Mouse (Mus musculus): ENCODE data around the gene Alkbh2. TPM values are rescaled to one million over a fixed set of nuclear protein-coding genes. Genes with fewer than 3 reads are reported as not detected.

Alkbh2 gene
- polyA plus RNA-seq, 1 experiment from 2014 or later = 10.7 TPM

DNA sequence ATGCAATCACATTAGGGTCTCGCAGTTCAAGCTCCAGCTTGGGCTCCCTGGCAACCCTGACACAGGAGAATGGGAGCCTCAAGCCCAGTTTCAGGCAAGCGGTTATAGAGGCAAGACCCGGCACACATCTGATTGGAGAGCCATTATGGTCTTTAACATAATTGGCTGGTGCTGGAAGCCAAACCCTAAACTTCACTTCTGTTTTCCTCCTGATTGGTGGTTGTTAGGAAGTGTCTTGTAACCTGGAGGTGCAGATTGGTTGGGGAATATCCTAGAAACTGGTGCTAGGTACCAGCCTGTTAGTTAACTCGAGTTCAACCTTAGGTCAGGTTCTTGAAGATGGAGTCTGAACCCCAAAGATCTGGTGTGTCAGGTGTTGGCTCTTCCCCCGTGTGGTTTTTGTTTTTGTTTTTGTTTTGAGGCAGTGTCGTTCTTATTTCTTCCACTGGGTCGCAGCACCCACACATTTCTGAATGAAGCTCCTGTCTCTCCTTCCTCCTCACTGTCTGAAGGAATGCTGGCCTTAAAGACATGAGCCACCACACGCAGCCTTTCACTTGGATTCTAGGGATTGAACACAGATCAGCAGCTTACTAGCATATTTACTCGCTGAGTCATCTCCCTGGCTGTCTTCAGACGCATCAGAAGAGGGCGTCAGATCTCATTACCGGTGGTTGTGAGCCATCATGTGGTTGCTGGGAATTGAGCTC is 34.2 kb upstream of the Alkbh2 start:
- Histone ChIP-seq H3K9ac (no peak overlapping the region), H3K27ac (replicated peaks) (no peak overlapping the region), H3K27me3 (no peaks in the 10 kb centered on the region), H3K4me2 (replicated peaks) (no peak overlapping the region), H3K9me3 (replicated peaks) (no peaks in the 10 kb centered on the region), H3K4me1 (0 out of 2 replicates have a peak, but pooled peaks cover 4% of the 10 kb centered on the region), H3K4me3 (replicated peaks) (no peak overlapping the region), H3K36me3 (no peaks in the 10 kb centered on the region)
- no peak for ATAC-seq (ENCODE audit: insufficient number of reproducible peaks, low FRiP score, low TSS enrichment, low read depth)
- WGBS = 43% methylated on average over 12 of the region's 12 CpGs

DNA sequence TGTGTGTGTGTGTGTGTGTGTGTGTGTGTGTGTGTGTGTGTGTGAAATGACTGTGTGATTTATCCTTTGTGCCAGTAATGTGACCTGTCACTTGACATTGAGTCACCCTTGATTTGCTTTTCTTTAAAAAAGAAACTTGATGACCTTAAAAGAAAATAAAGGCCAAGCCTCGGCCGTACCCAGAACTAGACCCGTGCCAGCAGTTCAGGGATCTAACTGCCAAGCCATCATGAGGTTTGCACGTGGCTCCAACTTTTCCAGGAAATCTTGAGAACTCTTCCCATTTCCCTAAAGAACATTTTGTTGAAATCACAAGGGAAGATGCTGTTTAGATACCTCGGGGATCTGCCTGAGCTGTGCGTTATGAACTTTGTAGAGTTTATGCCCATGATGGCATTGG is 33.4 kb upstream of the Alkbh2 start:
- Histone ChIP-seq H3K4me2 (replicated peaks) (no peak overlapping the region), H3K36me3 (no peaks in the 10 kb centered on the region), H3K4me3 (replicated peaks) (no peak overlapping the region), H3K27ac (replicated peaks) (no peak overlapping the region), H3K27me3 (no peaks in the 10 kb centered on the region), H3K9ac (no peak overlapping the region), H3K9me3 (replicated peaks) (no peaks in the 10 kb centered on the region), H3K4me1 (0 out of 2 replicates have a peak, but pooled peaks cover 4% of the 10 kb centered on the region)
- WGBS = 82% methylated on average over 6 of the region's 6 CpGs
- ATAC-seq (ENCODE audit: insufficient number of reproducible peaks, low FRiP score, low TSS enrichment, low read depth) = no peak

DNA sequence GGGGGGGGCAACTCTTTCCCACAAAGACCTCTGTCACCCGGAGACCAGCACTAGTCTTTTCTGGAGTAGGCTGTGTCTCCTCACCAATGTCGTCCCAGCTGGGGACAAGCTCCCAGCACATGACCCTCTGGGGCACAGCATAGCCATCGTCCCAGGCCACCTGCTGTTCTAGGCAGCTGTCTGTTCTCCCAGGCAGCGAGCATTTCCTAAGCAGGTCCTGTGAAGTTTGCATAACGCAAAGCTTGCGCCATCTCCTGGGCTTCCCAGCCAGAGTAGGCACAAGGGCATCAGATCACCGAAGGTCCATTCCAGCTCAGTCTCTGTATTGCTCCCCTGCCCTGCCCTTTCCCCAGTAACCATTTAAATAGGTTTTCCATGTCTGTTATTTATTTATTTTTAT is 29.2 kb upstream of the Alkbh2 start:
- Histone ChIP-seq H3K27ac (replicated peaks) (no peak overlapping the region), H3K4me3 (replicated peaks) (no peak overlapping the region), H3K4me1 (no peaks in the 10 kb centered on the region), H3K27me3 (no peaks in the 10 kb centered on the region), H3K9me3 (replicated peaks) (no peaks in the 10 kb centered on the region), H3K9ac (no peak overlapping the region), H3K36me3 (no peaks in the 10 kb centered on the region), H3K4me2 (replicated peaks) (no peak overlapping the region)
- ATAC-seq (ENCODE audit: insufficient number of reproducible peaks, low FRiP score, low TSS enrichment, low read depth) = no peak
- WGBS = 60% methylated on average over 7 of the region's 7 CpGs

DNA sequence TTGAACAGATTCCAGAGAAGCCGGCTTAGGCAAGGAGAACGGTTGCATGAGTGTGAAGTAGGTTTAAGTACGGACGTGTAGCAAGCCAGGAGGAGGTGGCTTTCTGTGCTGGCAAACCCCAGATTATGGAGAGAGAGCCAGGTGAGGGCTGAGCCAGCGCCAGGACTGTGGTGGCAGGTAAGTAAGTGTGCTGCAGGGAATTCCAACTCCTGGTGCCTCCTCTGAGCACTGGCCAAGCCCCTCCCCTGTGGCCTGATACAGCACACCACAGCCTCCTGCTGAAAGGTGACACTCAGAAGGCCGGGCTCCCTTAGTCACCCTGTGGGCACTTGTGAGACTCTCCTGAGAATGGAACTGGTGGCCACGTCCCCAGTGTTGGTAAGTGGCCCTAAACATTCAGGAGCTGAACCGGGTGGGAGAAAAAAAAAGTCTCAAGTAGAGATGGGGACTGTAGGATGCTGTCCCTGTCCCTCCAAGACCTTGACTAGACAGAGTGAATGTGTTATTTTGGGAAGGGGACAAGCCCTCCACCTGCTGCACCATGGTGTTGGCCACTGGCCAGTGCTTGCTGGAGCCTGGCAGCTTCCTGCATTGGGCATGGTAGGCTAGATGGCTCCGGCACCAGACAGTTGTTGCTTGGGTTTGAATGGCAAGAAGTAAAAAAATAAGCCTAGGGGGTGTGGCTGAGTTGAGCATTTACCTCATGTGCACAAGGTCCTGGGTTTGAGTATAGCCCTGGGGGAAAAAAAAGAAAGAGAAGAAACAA is 27.3 kb upstream of the Alkbh2 start:
- Histone ChIP-seq H3K4me2 (replicated peaks) (no peak overlapping the region), H3K9ac (no peak overlapping the region), H3K4me1 (no peaks in the 10 kb centered on the region), H3K36me3 (no peaks in the 10 kb centered on the region), H3K4me3 (replicated peaks) (no peak overlapping the region), H3K27me3 (no peaks in the 10 kb centered on the region), H3K9me3 (replicated peaks) (no peaks in the 10 kb centered on the region), H3K27ac (replicated peaks) (no peak overlapping the region)
- 41% methylated on average over 9 of the region's 9 CpGs for WGBS
- ATAC-seq (ENCODE audit: insufficient number of reproducible peaks, low FRiP score, low TSS enrichment, low read depth) = no peak

DNA sequence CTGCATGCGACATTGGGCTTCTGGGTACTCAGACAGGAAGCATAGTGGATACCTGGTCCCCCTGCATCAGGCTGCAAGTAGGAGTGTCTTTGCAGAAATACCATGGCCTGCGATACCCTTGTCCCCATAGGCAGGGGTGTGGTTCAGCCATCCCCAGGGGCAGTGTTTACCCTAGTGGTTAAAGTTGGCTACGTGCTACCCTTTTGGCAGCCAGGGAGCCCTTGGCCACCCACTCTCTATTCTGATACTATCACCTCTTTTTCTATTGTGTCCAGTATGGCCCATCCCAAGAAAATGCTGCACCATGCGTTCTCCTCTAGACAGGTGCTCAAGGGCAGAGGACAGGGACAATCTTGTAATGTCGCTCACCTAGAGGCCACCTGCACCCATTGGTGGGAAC is 26.7 kb upstream of the Alkbh2 start:
- no peak overlapping the region for H3K27ac ChIP-seq (replicated peaks)
- no peaks in the 10 kb centered on the region for H3K27me3 ChIP-seq
- H3K4me3 ChIP-seq (replicated peaks) = no peak overlapping the region
- H3K9me3 ChIP-seq (replicated peaks) = no peaks in the 10 kb centered on the region
- no peaks in the 10 kb centered on the region for H3K4me1 ChIP-seq
- H3K9ac ChIP-seq = no peak overlapping the region
- ATAC-seq (ENCODE audit: insufficient number of reproducible peaks, low FRiP score, low TSS enrichment, low read depth) = no peak
- H3K4me2 ChIP-seq (replicated peaks) = no peak overlapping the region
- 74% methylated on average over 5 of the region's 5 CpGs for WGBS
- H3K36me3 ChIP-seq = no peaks in the 10 kb centered on the region

DNA sequence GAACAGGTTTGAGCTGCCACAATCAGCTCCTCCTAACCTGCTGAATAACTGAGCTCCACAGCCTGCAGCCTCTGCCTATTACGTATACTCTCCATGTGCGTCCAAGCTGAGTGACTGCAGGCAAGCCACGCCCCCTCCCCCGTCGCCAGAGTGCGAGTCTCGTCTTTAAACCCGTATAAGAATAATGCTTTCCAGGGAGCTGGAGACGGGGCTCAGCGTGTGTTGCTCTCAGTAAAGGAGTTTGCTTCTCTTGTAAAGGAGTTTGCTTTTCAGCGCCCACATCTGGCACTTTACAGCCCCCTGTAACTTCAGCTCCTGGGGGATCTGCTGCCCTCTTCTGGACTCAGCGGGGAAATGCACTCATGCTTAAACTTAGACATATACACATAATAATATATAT is 25.5 kb upstream of the Alkbh2 start:
- Histone ChIP-seq H3K27ac (replicated peaks) (no peak overlapping the region), H3K27me3 (no peaks in the 10 kb centered on the region), H3K36me3 (no peaks in the 10 kb centered on the region), H3K9ac (no peak overlapping the region), H3K9me3 (replicated peaks) (no peaks in the 10 kb centered on the region), H3K4me2 (replicated peaks) (peak overlapping the region; percentile 38), H3K4me1 (no peaks in the 10 kb centered on the region), H3K4me3 (replicated peaks) (peak overlapping the region; percentile 28)
- WGBS = 3% methylated on average over 12 of the region's 12 CpGs
- ATAC-seq (ENCODE audit: insufficient number of reproducible peaks, low FRiP score, low TSS enrichment, low read depth) = no peak

DNA sequence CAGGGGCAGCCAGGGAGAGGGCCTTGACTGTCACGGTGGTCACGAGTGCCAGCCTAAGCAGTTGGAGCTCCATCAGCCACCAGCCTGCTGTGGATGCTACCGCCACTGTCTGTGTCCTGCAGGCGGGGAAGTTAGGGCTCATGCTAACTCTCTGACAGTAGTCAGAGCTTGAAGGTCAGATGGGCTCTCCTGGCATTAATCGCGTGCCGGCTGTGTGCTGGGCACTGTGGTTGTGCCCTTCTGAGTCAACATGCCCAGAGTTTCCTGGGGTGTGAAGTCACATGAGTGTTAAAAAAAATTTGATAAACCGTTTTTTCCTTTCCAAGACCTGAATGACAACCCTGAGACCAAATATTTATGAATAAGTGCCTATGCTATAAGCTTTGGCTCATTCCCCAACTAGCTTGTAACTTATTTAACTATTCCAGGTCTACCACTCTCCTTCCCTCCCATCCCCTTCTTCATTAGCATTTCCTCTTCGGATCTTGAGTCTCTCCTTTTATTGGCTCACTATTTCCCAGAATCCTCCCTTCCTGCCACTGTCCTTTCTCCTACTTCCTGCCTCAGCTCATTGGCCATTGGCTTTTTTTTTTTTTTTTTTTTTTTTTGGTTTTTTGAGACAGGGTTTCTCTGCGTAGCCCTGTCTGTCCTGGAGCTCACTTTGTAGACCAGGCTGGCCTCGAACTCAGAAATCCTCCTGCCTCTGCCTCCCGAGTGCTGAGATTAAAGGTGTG is 24.5 kb upstream of the Alkbh2 start:
- Histone ChIP-seq H3K36me3 (no peaks in the 10 kb centered on the region), H3K9me3 (replicated peaks) (no peaks in the 10 kb centered on the region), H3K4me1 (no peaks in the 10 kb centered on the region), H3K27me3 (no peaks in the 10 kb centered on the region), H3K27ac (replicated peaks) (no peak overlapping the region), H3K4me3 (replicated peaks) (no peak overlapping the region), H3K9ac (no peak overlapping the region), H3K4me2 (replicated peaks) (no peak overlapping the region)
- 84% methylated on average over 12 of the region's 12 CpGs for WGBS
- no peak for ATAC-seq (ENCODE audit: insufficient number of reproducible peaks, low FRiP score, low TSS enrichment, low read depth)

DNA sequence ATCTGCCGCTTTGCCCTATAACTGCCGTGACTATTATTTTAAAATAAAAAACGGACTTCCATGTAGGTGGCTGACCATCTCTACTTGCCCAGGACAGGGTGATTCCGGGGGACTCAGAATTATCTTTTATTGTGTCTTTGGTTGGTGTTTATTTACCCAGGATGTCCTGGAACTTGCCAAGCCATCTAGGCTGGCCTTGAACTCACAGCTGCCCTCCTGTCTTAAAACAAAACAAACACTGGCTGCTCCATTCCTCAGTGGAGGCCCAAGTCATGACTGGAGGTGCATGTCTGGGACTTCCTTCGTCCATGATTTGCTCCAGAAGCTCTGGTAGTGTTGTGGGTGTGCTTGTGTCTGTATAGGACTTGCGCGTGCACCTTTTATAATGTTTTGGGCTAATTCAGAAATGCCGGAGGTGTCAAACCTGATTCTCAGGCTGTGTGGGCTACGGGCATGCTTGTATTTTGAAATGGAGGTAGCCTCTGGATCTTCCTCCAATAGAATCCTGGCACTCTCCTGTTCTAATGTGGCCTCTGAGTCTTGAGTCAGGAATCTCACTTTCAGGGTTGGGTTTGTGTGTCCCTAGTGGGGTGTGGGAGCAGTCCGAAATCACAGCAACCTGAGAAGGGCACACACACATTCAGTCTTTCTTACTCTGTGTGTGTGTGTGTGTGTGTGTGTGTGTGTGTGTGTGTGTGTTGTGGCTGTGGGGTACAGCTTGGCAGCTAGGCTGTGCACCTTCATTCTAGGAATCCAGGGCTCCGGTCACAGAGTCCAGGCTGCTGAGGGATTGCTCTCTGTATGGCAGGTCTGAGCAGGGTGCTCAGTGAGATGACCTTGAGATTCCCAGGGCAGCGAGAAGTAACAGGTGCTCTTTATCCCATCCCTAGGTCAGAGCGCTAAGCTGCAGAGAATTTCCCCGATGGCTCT is 19.3 kb upstream of the Alkbh2 start:
- no peak overlapping the region for H3K4me2 ChIP-seq (replicated peaks)
- no peaks in the 10 kb centered on the region for H3K27me3 ChIP-seq
- H3K9ac ChIP-seq = no peak overlapping the region
- no peaks in the 10 kb centered on the region for H3K4me1 ChIP-seq
- WGBS = 75% methylated on average over 14 of the region's 14 CpGs
- no peak overlapping the region for H3K27ac ChIP-seq (replicated peaks)
- no peaks in the 10 kb centered on the region for H3K36me3 ChIP-seq
- ATAC-seq (ENCODE audit: insufficient number of reproducible peaks, low FRiP score, low TSS enrichment, low read depth) = no peak
- H3K4me3 ChIP-seq (replicated peaks) = no peak overlapping the region
- no peaks in the 10 kb centered on the region for H3K9me3 ChIP-seq (replicated peaks)

DNA sequence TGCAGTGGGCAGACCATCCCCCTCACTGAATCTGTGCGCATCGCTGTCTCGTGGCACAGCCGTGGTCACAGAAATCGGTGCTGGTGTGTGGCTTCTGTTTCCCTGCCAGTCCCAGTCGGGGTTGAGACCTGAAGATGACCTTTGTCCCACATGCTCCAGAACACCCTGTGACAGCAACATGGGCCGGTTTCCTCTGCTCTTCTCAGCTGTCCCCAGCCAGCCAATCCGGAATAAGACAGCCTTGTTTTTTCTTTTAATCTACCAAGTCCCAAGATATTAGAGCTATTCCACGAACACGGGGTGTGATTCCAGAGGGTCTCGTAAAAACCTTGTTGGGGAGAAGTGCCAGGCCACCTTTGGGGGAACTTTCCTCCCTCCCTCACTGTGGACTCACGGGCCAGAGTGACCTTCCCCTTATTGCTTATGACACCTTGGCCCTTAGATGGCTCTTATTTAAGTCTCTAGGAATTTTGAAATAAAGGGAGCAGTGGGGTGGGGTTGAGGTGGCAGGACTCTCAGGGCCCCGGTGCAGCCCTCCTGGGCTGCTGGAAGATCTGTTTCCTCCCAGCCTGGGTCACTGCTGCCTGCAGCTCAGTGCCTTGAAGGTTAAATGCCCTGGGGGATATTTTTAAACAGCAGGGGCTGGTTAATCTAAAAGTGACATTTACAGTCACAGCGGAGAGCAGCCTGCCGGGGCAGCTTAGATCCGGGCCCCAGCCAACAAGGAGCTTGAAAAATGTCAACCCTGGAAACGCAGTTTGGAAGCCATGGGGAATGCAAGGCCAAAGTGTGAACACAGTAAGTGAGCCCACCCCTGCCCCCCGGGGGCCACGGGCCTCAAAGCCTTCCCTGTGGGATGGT is 18.2 kb upstream of the Alkbh2 start, which contains the start of gene Acacb:
Gene Acacb (plus strand): TSS at position 508 of the 861 bp plus-strand sequence.
- 35% methylated on average over 19 of the region's 19 CpGs for WGBS
- no peaks in the 10 kb centered on the region for H3K27me3 ChIP-seq
- H3K4me1 ChIP-seq = no peaks in the 10 kb centered on the region
- H3K36me3 ChIP-seq = no peaks in the 10 kb centered on the region
- ATAC-seq (ENCODE audit: insufficient number of reproducible peaks, low FRiP score, low TSS enrichment, low read depth) = no peak
- no peaks in the 10 kb centered on the region for H3K9me3 ChIP-seq (replicated peaks)
- no peak within 1 kb of the TSS for H3K4me2 ChIP-seq (replicated peaks)
- H3K4me3 ChIP-seq (replicated peaks) = no peak within 1 kb of the TSS
- H3K27ac ChIP-seq (replicated peaks) = no peak within 1 kb of the TSS
- H3K9ac ChIP-seq = no peak within 1 kb of the TSS

DNA sequence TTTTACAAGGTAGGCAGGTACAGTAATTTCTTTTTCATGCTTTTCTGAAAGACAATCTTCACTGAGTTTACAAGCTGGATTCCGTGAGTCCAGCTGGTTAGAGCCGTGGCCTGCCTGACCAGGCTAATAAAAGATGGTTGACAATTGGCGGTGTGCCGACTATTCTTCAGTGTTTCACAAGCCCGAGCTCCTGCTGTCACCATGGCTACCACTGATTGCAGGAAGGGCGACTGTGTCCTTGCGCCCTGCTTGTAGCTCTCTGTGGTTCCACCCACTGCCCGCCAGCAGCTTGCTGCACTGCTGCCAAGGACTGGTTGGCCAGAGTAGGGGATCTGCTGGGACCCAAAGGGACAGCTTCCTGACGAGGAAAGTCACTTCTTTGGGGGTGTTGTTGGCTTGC is 11.2 kb upstream of the Alkbh2 start:
- Histone ChIP-seq H3K27me3 (no peaks in the 10 kb centered on the region), H3K36me3 (peaks cover 20% of the 10 kb centered on the region), H3K9me3 (replicated peaks) (no peaks in the 10 kb centered on the region), H3K27ac (replicated peaks) (no peak overlapping the region), H3K4me1 (peaks cover 10% of the 10 kb centered on the region), H3K4me2 (replicated peaks) (no peak overlapping the region), H3K4me3 (replicated peaks) (no peak overlapping the region), H3K9ac (no peak overlapping the region)
- 68% methylated on average over 9 of the region's 9 CpGs for WGBS
- no peak for ATAC-seq (ENCODE audit: insufficient number of reproducible peaks, low FRiP score, low TSS enrichment, low read depth)
